Mouse (Mus musculus): ENCODE measurements around the gene AF067061. TPM values are rescaled to one million over a fixed set of nuclear protein-coding genes. Genes with fewer than 3 reads are reported as not detected.
"Not testable (repeated sequence)": the region's sequence is repeated elsewhere in the genome, so short reads cannot be mapped to it uniquely, and the experiment has no call there.

Gene AF067061
- not detected for total RNA-seq (2021)
- long read RNA-seq, experiment 1 = 0 reads
- long read RNA-seq, experiment 2 = 0 reads

DNA sequence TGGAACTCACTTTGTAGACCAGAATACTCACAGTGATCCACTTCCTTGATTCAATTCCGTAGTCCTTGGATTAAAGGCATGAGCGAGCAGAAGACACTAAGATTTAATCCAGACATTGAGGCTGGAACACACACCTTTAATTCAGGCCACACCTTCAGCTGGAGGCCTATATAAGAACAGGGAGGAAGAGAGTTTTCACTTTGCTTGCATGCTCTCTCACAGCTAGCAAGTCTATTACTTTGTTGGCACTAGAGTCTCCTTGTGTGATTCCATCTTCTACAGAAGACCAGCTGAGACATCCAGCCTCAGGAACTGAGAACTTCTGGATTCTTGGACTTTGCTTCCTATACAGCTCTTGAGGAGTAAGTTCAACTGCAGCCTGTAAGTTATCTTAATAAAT is at the start of gene AF067061:
AF067061 (plus strand) TSS at position 245 of the 400 bp plus-strand sequence.
- DNase-seq (ENCODE audit: extremely low spot score in 1 of 2, low spot score in 2 of 2); H3K4me3 ChIP-seq; H3K27ac ChIP-seq; intact Hi-C loops (cut with DNase I): not testable (repeated sequence)

DNA sequence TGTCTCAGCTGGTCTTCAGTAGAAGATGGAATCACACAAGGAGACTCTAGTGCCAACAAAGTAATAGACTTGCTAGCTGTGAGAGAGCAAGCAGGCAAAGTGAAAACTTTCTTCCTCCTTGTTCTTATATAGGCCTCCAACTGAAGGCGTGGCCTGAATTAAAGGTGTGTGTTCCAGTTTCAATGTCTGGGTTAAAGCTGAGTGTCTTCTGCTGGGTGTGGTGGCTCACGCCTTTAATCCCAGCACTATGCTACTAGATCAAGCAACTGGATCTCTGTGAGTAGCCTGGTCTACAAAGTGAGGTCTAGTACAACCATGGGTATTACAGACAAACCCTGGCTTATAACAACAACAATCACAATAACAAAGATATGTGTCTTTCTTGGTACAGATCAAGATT is 47.1 kb upstream of the AF067061 start, which contains the start of gene Gm21762:
Gm21762 (minus strand) TSS at position 101 of the 400 bp plus-strand sequence.
- H3K27ac ChIP-seq; DNase-seq (ENCODE audit: extremely low spot score in 1 of 2, low spot score in 2 of 2); H3K4me3 ChIP-seq; intact Hi-C loops (cut with DNase I): not testable (repeated sequence)

DNA sequence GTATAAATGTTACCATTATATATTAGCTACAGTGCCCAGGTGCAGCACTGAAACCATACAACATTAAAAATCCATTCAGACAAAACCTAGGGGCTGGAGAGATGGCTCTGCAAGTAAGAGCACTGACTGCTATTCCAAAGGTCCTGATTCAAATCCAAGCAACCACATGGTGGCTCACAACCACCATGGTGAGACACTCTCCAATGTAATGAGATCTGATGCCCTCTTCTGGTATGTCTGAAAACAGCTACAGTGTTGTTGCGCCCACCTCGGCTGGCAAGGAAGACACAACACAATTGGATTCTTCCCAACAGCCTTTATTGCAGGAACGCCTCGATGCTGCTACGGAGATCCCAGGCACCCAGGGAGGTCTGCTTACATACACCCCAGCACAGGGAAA is 42.0 kb upstream of the AF067061 start:
- DNase-seq (ENCODE audit: extremely low spot score in 1 of 2, low spot score in 2 of 2); H3K27ac ChIP-seq; intact Hi-C loops (cut with DNase I); H3K4me3 ChIP-seq: not testable (repeated sequence)

DNA sequence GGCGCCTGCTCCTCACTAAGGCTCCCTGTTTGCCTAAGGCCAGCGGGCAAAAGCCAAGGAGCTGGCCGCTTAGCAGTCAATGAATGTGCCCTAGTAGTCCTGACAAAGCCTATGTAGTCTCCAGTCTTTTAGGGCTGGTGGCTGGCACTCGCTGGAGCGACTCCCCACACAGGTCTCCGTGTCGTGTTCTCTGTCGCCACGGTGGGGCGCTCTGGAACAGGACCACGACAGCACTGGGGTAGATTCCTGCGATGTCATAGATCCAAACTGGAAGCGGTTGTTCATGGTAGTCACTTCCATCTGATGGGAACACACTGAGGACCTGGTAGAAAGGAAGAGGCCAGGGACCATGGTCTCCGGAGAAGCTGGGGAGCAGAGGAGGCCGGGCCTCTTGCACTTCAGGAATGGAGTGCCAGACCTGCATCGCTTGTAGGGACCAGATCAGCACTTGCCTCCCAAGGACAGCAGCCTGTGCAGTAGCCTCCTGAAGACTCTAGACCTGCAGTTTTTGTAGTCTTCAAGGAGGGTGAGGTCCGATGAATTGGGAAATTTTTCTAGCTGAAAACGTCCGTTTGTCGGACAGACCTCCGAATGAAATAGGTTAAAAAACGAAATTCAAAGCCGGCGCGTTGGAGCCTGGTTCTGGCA is 39.8 kb upstream of the AF067061 start:
- H3K4me3 ChIP-seq; H3K27ac ChIP-seq; DNase-seq (ENCODE audit: extremely low spot score in 1 of 2, low spot score in 2 of 2); intact Hi-C loops (cut with DNase I): not testable (repeated sequence)

DNA sequence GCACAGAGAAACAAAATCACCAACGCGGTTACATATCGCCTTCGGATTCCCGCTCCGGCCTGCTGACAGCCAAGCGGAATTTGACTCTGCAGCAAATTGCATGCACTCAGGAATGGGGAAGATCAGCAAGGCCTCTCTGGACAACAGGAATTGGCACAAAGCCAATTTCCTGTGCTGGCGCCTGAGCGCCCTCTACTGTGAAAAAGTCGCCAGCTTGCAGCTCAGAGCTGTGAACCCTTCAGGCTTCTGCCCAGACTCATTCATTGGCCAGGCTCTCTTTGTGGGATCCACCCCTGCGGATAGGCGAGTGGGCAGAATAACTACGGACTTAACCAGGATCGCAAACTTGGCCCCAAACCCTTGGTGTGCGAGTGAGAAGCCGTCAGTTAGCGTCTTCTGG is 31.1 kb upstream of the AF067061 start:
- intact Hi-C loops (cut with DNase I); H3K4me3 ChIP-seq: not testable (repeated sequence)

DNA sequence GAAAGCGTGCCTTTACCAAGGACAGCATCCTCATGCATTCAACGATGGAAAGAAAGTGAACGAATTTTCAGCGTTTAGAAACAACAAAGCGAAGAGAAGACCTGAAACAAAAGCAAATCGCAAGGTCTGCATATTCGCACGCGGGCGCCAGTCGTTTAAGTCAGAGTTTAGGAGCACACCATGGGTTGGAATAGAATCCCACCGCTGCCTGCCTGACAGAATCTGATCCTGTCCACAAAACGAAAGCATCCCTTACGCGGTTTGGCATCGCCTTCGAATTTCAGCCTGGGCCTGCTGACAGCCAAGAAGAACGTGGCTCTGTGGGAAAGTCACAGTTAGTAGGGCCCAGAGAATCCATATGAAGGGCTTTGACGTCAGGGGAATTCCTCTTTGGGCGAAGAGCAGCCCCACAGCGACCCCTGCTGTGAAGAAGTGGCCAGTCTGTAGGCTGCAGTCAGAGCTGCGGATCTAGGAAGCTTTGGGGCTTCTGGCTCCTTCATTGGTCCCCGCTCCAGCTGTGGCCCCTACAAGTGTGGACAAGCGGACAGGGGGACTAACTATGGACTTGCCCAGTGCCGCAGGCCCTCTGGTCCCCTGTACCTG is 30.4 kb upstream of the AF067061 start:
- H3K4me3 ChIP-seq; H3K27ac ChIP-seq; DNase-seq (ENCODE audit: extremely low spot score in 1 of 2, low spot score in 2 of 2); intact Hi-C loops (cut with DNase I): not testable (repeated sequence)

More for the DNA sequence above, 31.1 kb upstream of the AF067061 start:
- DNase-seq (ENCODE audit: extremely low spot score in 1 of 2, low spot score in 2 of 2); H3K27ac ChIP-seq: not testable (repeated sequence)

DNA sequence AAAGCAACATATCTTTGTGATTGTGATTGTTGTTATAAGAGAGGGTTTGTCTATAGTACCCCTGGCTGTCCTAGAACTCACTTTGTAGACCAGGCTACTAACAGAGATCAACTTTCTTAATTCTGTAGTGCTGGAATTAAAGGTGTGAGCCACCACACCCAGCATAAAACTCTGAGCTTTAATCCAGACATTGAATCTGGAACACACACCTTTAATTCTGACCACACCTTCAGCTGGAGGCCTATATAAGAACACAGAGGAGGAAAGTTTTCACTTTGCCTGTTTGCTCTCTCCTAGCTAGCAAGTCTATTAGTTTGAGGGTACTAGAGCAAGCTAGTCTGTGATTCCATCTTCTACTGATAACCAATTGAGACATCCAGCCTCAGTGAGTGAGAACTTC is 24.1 kb upstream of the AF067061 start, which contains the start of gene Gm21731:
Gm21731 (plus strand) TSS at position 301 of the 400 bp plus-strand sequence.
- intact Hi-C loops (cut with DNase I) = not testable (repeated sequence)

DNA sequence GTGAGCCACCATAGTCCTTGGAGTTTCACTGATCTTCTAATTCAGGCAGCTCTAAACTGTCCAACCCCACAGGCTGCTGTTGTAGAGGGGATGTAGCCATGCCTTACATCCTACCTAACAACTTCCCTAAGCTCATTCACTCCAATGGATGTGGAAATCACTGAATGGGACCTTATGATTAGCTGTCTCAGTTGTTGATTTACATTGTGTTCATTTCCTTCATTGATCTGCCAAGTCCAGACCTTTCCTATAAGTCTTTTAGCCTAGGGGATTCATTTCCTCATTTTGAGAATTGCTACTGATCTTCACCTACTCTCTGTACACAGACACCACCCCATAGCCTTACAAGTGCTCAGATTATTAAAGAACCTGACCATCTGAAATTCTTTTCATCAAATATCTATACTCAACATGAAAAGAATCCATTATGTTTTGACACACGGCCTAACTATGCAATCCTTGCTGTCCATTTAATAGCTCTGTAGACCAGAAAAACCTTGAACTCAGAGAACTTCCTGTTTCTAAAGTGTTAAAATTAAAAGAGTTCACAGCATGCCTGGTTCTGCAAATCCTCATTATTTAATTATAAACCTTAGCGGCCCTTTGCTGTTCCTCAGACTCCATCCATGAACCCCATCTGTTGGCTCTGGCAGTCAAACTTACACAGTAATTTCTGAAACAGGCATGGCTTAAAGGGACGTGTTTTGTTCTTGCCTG is 11.5 kb upstream of the AF067061 start:
- H3K27ac ChIP-seq; H3K4me3 ChIP-seq; DNase-seq (ENCODE audit: extremely low spot score in 1 of 2, low spot score in 2 of 2); intact Hi-C loops (cut with DNase I): not testable (repeated sequence)

More for the DNA sequence above, 24.1 kb upstream of the AF067061 start, which contains the start of gene Gm21731:
- DNase-seq (ENCODE audit: extremely low spot score in 1 of 2, low spot score in 2 of 2); H3K27ac ChIP-seq; H3K4me3 ChIP-seq: not testable (repeated sequence)

DNA sequence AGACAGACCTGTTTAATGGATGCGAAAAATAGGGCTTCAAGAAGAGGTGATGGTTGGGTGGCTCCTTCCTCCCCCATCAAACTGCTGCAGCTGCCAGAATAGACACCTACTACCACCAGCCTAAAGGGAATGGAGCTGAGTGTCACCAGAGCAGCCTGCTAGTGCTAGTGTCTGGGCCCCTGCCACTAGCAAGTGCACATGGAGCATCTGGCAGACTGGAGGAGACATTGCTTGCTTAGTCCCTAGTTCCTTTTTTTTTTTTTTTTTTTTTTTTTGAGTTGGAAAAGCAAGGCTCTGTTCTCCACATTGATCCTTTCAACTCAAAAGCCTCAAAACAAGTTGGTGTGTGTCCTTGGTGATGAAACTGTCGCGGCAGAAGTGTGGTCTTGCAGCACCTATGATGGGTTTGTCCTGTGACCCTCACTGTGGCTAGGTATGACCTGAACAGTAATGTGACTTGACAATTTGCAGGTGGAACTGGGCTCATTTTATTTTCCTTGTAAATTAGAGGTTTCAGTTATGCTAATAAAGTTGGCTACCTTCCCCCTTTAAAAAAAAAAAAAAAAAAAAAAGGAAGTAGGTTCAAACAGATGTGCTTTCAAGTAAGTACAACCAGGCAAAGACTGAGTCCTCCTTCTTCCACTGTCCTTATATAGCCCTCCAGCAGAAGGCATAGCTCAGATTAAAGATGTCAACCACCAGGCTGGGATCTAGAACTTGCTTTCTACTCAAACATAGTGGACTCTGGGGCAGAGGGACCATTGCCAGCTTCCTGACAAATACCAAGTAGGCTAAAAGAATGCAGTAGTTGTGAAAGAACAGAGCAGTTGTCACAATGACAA is 3.9 kb upstream of the AF067061 start:
- H3K27ac ChIP-seq; DNase-seq (ENCODE audit: extremely low spot score in 1 of 2, low spot score in 2 of 2); H3K4me3 ChIP-seq; intact Hi-C loops (cut with DNase I): not testable (repeated sequence)

DNA sequence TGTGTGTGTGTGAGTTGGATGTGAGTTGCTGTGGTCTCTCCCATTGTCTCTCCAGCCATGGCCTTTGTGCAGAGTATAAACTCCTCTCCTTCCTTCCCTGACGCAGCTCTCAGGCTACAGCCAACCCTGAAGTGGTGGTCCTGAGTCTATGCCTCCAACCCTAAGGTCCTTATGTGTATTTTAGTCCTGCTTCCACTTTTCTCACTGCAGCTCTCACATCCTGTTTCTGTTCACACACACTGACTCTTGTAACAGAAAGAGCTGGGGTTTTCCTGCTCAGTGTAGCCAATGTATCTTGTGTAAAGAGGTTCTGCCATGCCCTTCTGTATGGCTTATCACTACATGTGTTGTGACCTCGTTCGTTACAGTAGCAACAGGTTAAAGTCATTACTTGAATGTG is 3.2 kb upstream of the AF067061 start:
- DNase-seq (ENCODE audit: extremely low spot score in 1 of 2, low spot score in 2 of 2); H3K27ac ChIP-seq; H3K4me3 ChIP-seq; intact Hi-C loops (cut with DNase I): not testable (repeated sequence)

DNA sequence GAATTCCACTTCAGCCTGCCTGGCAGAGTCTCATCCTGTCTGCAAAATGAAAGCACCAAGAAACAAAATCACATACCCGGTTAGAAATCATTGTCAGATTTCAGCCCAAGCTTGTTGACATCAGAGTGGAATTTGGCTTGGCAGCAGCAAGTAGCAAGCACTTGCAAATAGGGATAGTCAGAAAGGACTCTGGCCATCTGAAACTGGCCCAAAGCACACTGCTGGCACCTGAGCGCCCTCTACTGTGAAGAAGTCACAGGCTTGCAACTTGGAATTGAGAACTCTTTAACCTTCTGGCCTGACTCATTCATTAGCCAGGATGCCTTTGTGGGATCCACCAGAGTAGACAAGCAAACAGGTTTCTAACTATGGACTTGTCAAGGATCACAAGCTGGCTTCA is 14.9 kb downstream of the AF067061 start:
- H3K4me3 ChIP-seq; H3K27ac ChIP-seq; DNase-seq (ENCODE audit: extremely low spot score in 1 of 2, low spot score in 2 of 2); intact Hi-C loops (cut with DNase I): not testable (repeated sequence)

DNA sequence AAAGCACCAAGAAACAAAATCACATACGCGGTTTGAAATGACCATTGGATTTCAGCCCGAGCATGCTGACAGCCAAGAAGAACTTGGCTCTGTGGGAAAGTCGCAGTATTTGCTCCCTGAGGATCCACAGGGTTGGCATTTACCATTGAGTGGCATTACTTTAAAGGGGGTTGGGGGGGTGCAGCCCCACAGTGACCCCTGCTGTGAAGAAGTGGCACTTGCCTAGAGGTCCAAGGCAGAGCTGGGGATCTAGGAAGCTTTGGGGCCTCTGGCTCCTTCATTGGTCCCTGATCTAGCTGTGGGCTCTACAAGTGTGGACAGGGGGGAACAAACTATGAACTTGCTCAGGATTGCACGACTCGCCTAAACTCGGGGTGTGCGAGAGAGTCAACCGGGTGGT is 15.9 kb downstream of the AF067061 start:
- DNase-seq (ENCODE audit: extremely low spot score in 1 of 2, low spot score in 2 of 2) = no peak
- intact Hi-C loops (cut with DNase I) = no loop called here
- H3K4me3 ChIP-seq = no peak overlapping the region
- no peak overlapping the region for H3K27ac ChIP-seq
- TF ChIP-seq CTCF (IDR thresholded peaks at IDR 0.05) = no peak

All from left cerebral cortex, adult 2 months (tissue).